In genomic region chr2:161265211-161265610, GRCm38 (mm10) we compare ENCODE assay signal across 10 mouse cellular contexts.
DNase-seq lines count a peak whose midpoint lies in the region; ATAC-seq and TF ChIP-seq lines count a peak whose summit lies in the region.
"Had no signal": no experiment of that assay in that cellular context is flagged by ENCODE, and none has a peak within 500 bp of the region (broad histone marks: within the 10 kb centered on the region; RNA-seq: fewer than 3 reads in every experiment).

No protein-coding gene starts in this region.

- H3K36me3 ChIP-seq in embryonic facial prominence, embryonic 11.5 days (replicated peaks; ENCODE audit: control insufficient read depth, insufficient read depth, low read depth, low read length): no peaks in the 10 kb centered on the region
- no peaks in the 10 kb centered on the region for H3K36me3 ChIP-seq in embryonic facial prominence, embryonic 10.5 days (replicated peaks)
- H3K36me3 ChIP-seq in midbrain, embryonic 11.5 days (ENCODE audit: control insufficient read depth, insufficient read depth, low read length): no peaks in the 10 kb centered on the region
- no peaks in the 10 kb centered on the region for H3K36me3 ChIP-seq in midbrain, embryonic 15.5 days (replicated peaks)
- H3K36me3 ChIP-seq in forebrain, embryonic 15.5 days: no peaks in the 10 kb centered on the region
- H3K36me3 ChIP-seq in heart, adult 2 months (ENCODE audit: control insufficient read depth, insufficient read depth, low read length): no peaks in the 10 kb centered on the region

- H3K4me1 ChIP-seq in embryonic facial prominence, embryonic 11.5 days (ENCODE audit: control insufficient read depth, insufficient read depth, low read length): no peaks in the 10 kb centered on the region
- H3K4me1 ChIP-seq in embryonic facial prominence, embryonic 10.5 days: peaks cover 15% of the 10 kb centered on the region
- no peaks in the 10 kb centered on the region for H3K4me1 ChIP-seq in midbrain, embryonic 11.5 days (ENCODE audit: control insufficient read depth, insufficient read depth, low read length)
- peaks cover 11% of the 10 kb centered on the region for H3K4me1 ChIP-seq in midbrain, embryonic 15.5 days
- H3K4me1 ChIP-seq in forebrain, embryonic 15.5 days: peaks cover 26% of the 10 kb centered on the region
- H3K4me1 ChIP-seq in heart, adult 2 months (ENCODE audit: control insufficient read depth, insufficient read depth, low read length): no peaks in the 10 kb centered on the region

- H3K79me2 ChIP-seq in heart, adult 2 months (replicated peaks; ENCODE audit: control insufficient read depth, insufficient read depth, low read length): no peaks in the 10 kb centered on the region

- intact Hi-C loops in heart, adult 2 months (cut with DNase I): no loop called here

- no peak overlapping the region for H3K4me3 ChIP-seq in embryonic facial prominence, embryonic 11.5 days (ENCODE audit: low read depth, low read length)
- no peak overlapping the region for H3K4me3 ChIP-seq in embryonic facial prominence, embryonic 10.5 days
- no peak overlapping the region for H3K4me3 ChIP-seq in midbrain, embryonic 11.5 days (ENCODE audit: low read depth, low read length)
- H3K4me3 ChIP-seq in midbrain, embryonic 15.5 days: no peak overlapping the region
- H3K4me3 ChIP-seq in forebrain, embryonic 15.5 days: no peak overlapping the region
- H3K4me3 ChIP-seq in heart, adult 2 months: no peak overlapping the region

- no peaks in the 10 kb centered on the region for H3K9me3 ChIP-seq in embryonic facial prominence, embryonic 11.5 days (replicated peaks; ENCODE audit: control insufficient read depth, low read length)
- no peaks in the 10 kb centered on the region for H3K9me3 ChIP-seq in embryonic facial prominence, embryonic 10.5 days
- H3K9me3 ChIP-seq in midbrain, embryonic 11.5 days (ENCODE audit: control insufficient read depth, low read length): no peaks in the 10 kb centered on the region
- no peaks in the 10 kb centered on the region for H3K9me3 ChIP-seq in midbrain, embryonic 15.5 days
- no peaks in the 10 kb centered on the region for H3K9me3 ChIP-seq in forebrain, embryonic 15.5 days

- peak; percentile 9 for DNase-seq in embryonic facial prominence, embryonic 11.5 days (ENCODE audit: low spot score)
- DNase-seq in embryonic facial prominence, embryonic 10.5 days (ENCODE audit: low spot score): no peak
- DNase-seq in midbrain, embryonic 11.5 days (ENCODE audit: low spot score, missing footprints): peak; percentile 57
- DNase-seq in layer of hippocampus, postnatal 36 days: peak; percentile 6 to 7
- no peak for DNase-seq in heart, adult 2 months
- no peak for DNase-seq in adrenal gland, postnatal 10 days
- DNase-seq: lung, adult 2 months; thymus, postnatal 14 days had no signal

- no peak for TF ChIP-seq CTCF in heart, adult 2 months (IDR thresholded peaks at IDR 0.05)

- H3K9ac ChIP-seq in embryonic facial prominence, embryonic 11.5 days (replicated peaks; ENCODE audit: low read length): no peak overlapping the region
- H3K9ac ChIP-seq in midbrain, embryonic 11.5 days (ENCODE audit: low read length): no peak overlapping the region
- H3K9ac ChIP-seq in midbrain, embryonic 15.5 days: no peak overlapping the region
- no peak overlapping the region for H3K9ac ChIP-seq in forebrain, embryonic 15.5 days (replicated peaks)
- H3K9ac ChIP-seq in heart, adult 2 months (ENCODE audit: low read depth, low read length): no peak overlapping the region

- TF ChIP-seq POLR2A in heart, adult 2 months (IDR thresholded peaks at IDR 0.05; ENCODE audit: insufficient read depth, low read depth, low read length): no peak

- no peak overlapping the region for H3K27ac ChIP-seq in embryonic facial prominence, embryonic 11.5 days (replicated peaks; ENCODE audit: low read depth, low read length)
- no peak overlapping the region for H3K27ac ChIP-seq in embryonic facial prominence, embryonic 10.5 days (replicated peaks)
- H3K27ac ChIP-seq in midbrain, embryonic 11.5 days (ENCODE audit: low read depth, low read length): no peak overlapping the region
- H3K27ac ChIP-seq in midbrain, embryonic 15.5 days: no peak overlapping the region
- peak overlapping the region; percentile 72 for H3K27ac ChIP-seq in forebrain, embryonic 15.5 days (replicated peaks)
- no peak overlapping the region for H3K27ac ChIP-seq in heart, adult 2 months

- no peaks in the 10 kb centered on the region for H3K27me3 ChIP-seq in embryonic facial prominence, embryonic 11.5 days (ENCODE audit: control insufficient read depth, insufficient read depth, low read length)
- no peaks in the 10 kb centered on the region for H3K27me3 ChIP-seq in embryonic facial prominence, embryonic 10.5 days (replicated peaks; ENCODE audit: low read depth, poor library complexity, severe bottlenecking)
- H3K27me3 ChIP-seq in midbrain, embryonic 11.5 days (ENCODE audit: control insufficient read depth, insufficient read depth, low read length): no peaks in the 10 kb centered on the region
- H3K27me3 ChIP-seq in midbrain, embryonic 15.5 days (replicated peaks): no peaks in the 10 kb centered on the region
- H3K27me3 ChIP-seq in forebrain, embryonic 15.5 days: no peaks in the 10 kb centered on the region
- H3K27me3 ChIP-seq in heart, adult 2 months (ENCODE audit: control insufficient read depth, insufficient read depth, low read length): no peaks in the 10 kb centered on the region

- 65% methylated on average over 8 of the region's 8 CpGs for WGBS in embryonic facial prominence, embryonic 11.5 days
- 54% methylated on average over 8 of the region's 8 CpGs for WGBS in embryonic facial prominence, embryonic 10.5 days
- WGBS in midbrain, embryonic 11.5 days: 47% methylated on average over 8 of the region's 8 CpGs
- WGBS in midbrain, embryonic 15.5 days: 24% methylated on average over 8 of the region's 8 CpGs
- 2% methylated on average over 8 of the region's 8 CpGs for WGBS in forebrain, embryonic 15.5 days
- WGBS in heart, adult 2 months: 70% methylated on average over 8 of the region's 8 CpGs

- no peak for TF ChIP-seq EP300 in heart, adult 2 months (IDR thresholded peaks at IDR 0.05; ENCODE audit: insufficient read depth, low read depth, low read length)

- ATAC-seq in embryonic facial prominence, embryonic 11.5 days (replicated peaks; ENCODE audit: insufficient number of reproducible peaks, low FRiP score, low TSS enrichment, low read depth): 0 out of 2 replicates have a peak, but pooled peaks have one; percentile 29
- ATAC-seq in midbrain, embryonic 11.5 days (ENCODE audit: low FRiP score): no peak
- ATAC-seq in midbrain, embryonic 15.5 days (replicated peaks): no peak
- peak; percentile 85 for ATAC-seq in forebrain, embryonic 15.5 days (replicated peaks)

- no peak overlapping the region for H3K4me2 ChIP-seq in embryonic facial prominence, embryonic 11.5 days (ENCODE audit: low read depth, low read length)
- no peak overlapping the region for H3K4me2 ChIP-seq in midbrain, embryonic 11.5 days
- H3K4me2 ChIP-seq in midbrain, embryonic 15.5 days: no peak overlapping the region
- H3K4me2 ChIP-seq in forebrain, embryonic 15.5 days (replicated peaks): 0 out of 2 replicates have a peak overlapping the region, but pooled peaks have one; percentile 10

Comparison
In these comparisons a context has a peak if more than half of its experiments do, and no peak if none do; other contexts are left out.
1. DNase-seq: peak in embryonic facial prominence, embryonic 11.5 days (single experiment), midbrain, embryonic 11.5 days (single experiment) and layer of hippocampus, postnatal 36 days (2 of 2); none in embryonic facial prominence, embryonic 10.5 days (single experiment), heart, adult 2 months (0 of 2) and adrenal gland, postnatal 10 days (single experiment).
2. ATAC-seq: peak in embryonic facial prominence, embryonic 11.5 days (single experiment) and forebrain, embryonic 15.5 days (single experiment); none in midbrain, embryonic 11.5 days (single experiment) and midbrain, embryonic 15.5 days (single experiment).